In genomic region chr2:91202972-91203656, GRCm38 (mm10) we compare ENCODE assay signal across 8 mouse cellular contexts. TPM values are rescaled to one million over a fixed set of nuclear protein-coding genes. Genes with fewer than 3 reads are reported as not detected.
A peak's percentile ranks its signal among the peaks of the same experiment; 100 is the strongest.
DNase-seq lines count a peak whose midpoint lies in the region; ATAC-seq and TF ChIP-seq lines count a peak whose summit lies in the region.

No protein-coding gene starts in this region.

- peaks cover 20% of the 10 kb centered on the region; the same call in 1 of the 2 replicates for H3K4me1 ChIP-seq in kidney, postnatal 0 days (replicated peaks; ENCODE audit: insufficient read depth, low read length)
- peaks cover 18% of the 10 kb centered on the region for H3K4me1 ChIP-seq in embryonic facial prominence, embryonic 10.5 days
- H3K4me1 ChIP-seq in hindbrain, postnatal 0 days (ENCODE audit: insufficient read depth, low read length): peaks cover 21% of the 10 kb centered on the region
- peaks cover 12% of the 10 kb centered on the region; the same call in 1 of the 2 replicates for H3K4me1 ChIP-seq in midbrain, postnatal 0 days (ENCODE audit: insufficient read depth, low read length)

- peaks cover 17% of the 10 kb centered on the region for H3K36me3 ChIP-seq in kidney, postnatal 0 days (ENCODE audit: insufficient read depth, low read length)
- peaks cover 39% of the 10 kb centered on the region for H3K36me3 ChIP-seq in embryonic facial prominence, embryonic 10.5 days (replicated peaks)
- H3K36me3 ChIP-seq in hindbrain, postnatal 0 days (ENCODE audit: insufficient read depth, low read length): peaks cover 22% of the 10 kb centered on the region
- H3K36me3 ChIP-seq in midbrain, postnatal 0 days (ENCODE audit: insufficient read depth, low read length): peaks cover 18% of the 10 kb centered on the region

- H3K4me2 ChIP-seq in kidney, postnatal 0 days (ENCODE audit: low read length): peak overlapping the region; percentile 69
- peak overlapping the region; percentile 55 for H3K4me2 ChIP-seq in hindbrain, postnatal 0 days (ENCODE audit: low read depth, low read length)
- peak overlapping the region; percentile 68 for H3K4me2 ChIP-seq in midbrain, postnatal 0 days (ENCODE audit: low read depth, low read length, poor library complexity, severe bottlenecking)

- no peak for DNase-seq in kidney, postnatal 0 days (ENCODE audit: low spot score)
- no peak for DNase-seq in kidney, postnatal 36 days
- DNase-seq in embryonic facial prominence, embryonic 10.5 days (ENCODE audit: low spot score): no peak
- DNase-seq in hindbrain, postnatal 0 days (ENCODE audit: low spot score): no peak
- no peak for DNase-seq in midbrain, postnatal 0 days (ENCODE audit: low spot score)
- no peak for DNase-seq in layer of hippocampus, adult 11-12 months (ENCODE audit: low spot score)
- no peak for DNase-seq in embryo, embryonic 11 days

- H3K9me3 ChIP-seq in kidney, postnatal 0 days (replicated peaks; ENCODE audit: low read length): no peaks in the 10 kb centered on the region
- no peaks in the 10 kb centered on the region for H3K9me3 ChIP-seq in embryonic facial prominence, embryonic 10.5 days
- no peaks in the 10 kb centered on the region for H3K9me3 ChIP-seq in hindbrain, postnatal 0 days (ENCODE audit: low read length)
- H3K9me3 ChIP-seq in midbrain, postnatal 0 days (ENCODE audit: low read length): no peaks in the 10 kb centered on the region

- H3K9ac ChIP-seq in kidney, postnatal 0 days (ENCODE audit: low read depth, low read length): peak overlapping the region; percentile 77
- peak overlapping the region; percentile 89 for H3K9ac ChIP-seq in hindbrain, postnatal 0 days (replicated peaks; ENCODE audit: low read length)
- H3K9ac ChIP-seq in midbrain, postnatal 0 days (replicated peaks; ENCODE audit: low read length, poor library complexity, severe bottlenecking): peak overlapping the region; percentile 76

- H3K27me3 ChIP-seq in kidney, postnatal 0 days (ENCODE audit: insufficient read depth, low read length): no peaks in the 10 kb centered on the region
- no peaks in the 10 kb centered on the region for H3K27me3 ChIP-seq in embryonic facial prominence, embryonic 10.5 days (replicated peaks; ENCODE audit: low read depth, poor library complexity, severe bottlenecking)
- no peaks in the 10 kb centered on the region for H3K27me3 ChIP-seq in hindbrain, postnatal 0 days (ENCODE audit: insufficient read depth, low read length)
- H3K27me3 ChIP-seq in midbrain, postnatal 0 days (ENCODE audit: insufficient read depth, low read length): no peaks in the 10 kb centered on the region

- H3K4me3 ChIP-seq in kidney, postnatal 0 days (replicated peaks; ENCODE audit: low read depth, low read length): peak overlapping the region; percentile 59
- peak overlapping the region; percentile 70 for H3K4me3 ChIP-seq in embryonic facial prominence, embryonic 10.5 days
- H3K4me3 ChIP-seq in hindbrain, postnatal 0 days (ENCODE audit: low read length): peak overlapping the region; percentile 73
- peak overlapping the region; percentile 52 for H3K4me3 ChIP-seq in midbrain, postnatal 0 days (ENCODE audit: low read depth, low read length)

- TF ChIP-seq CTCF in kidney, postnatal 0 days (IDR thresholded peaks at IDR 0.05; ENCODE audit: low read depth): no peak
- TF ChIP-seq CTCF in hindbrain, postnatal 0 days (IDR thresholded peaks at IDR 0.05; ENCODE audit: low read depth): no peak
- no peak for TF ChIP-seq CTCF in midbrain, postnatal 0 days (IDR thresholded peaks at IDR 0.05)

- ATAC-seq in kidney, postnatal 0 days (replicated peaks; ENCODE audit: low FRiP score, low read depth): no peak
- no peak for ATAC-seq in hindbrain, postnatal 0 days
- ATAC-seq in midbrain, postnatal 0 days (ENCODE audit: low FRiP score): no peak; the same call in 1 of the 2 replicates
- ATAC-seq in megakaryocyte progenitor cell, adult 5-6 weeks (replicated peaks; ENCODE audit: poor library complexity): no peak

- WGBS in kidney, postnatal 0 days: 11% methylated on average over 20 of the region's 20 CpGs
- 12% methylated on average over 20 of the region's 20 CpGs for WGBS in embryonic facial prominence, embryonic 10.5 days
- WGBS in hindbrain, postnatal 0 days: 11% methylated on average over 20 of the region's 20 CpGs
- 14% methylated on average over 20 of the region's 20 CpGs for WGBS in midbrain, postnatal 0 days

- H3K27ac ChIP-seq in kidney, postnatal 0 days: peak overlapping the region; percentile 91
- H3K27ac ChIP-seq in embryonic facial prominence, embryonic 10.5 days (replicated peaks): peak overlapping the region; percentile 92
- H3K27ac ChIP-seq in hindbrain, postnatal 0 days: peak overlapping the region; percentile 93
- H3K27ac ChIP-seq in midbrain, postnatal 0 days (ENCODE audit: low read depth, low read length): peak overlapping the region; percentile 84

RNA-seq across cellular contexts. Expression of gene Acp2, which starts 0.4 kb away (rescaled TPM):
- 22.4 and 22.5 TPM in 2 replicates for polyA plus RNA-seq in kidney, postnatal 0 days (2015; fragmentation: Nextera tagmentation; extraction: Ambion mirVana)
- 26.0 and 29.0 TPM in 2 replicates for polyA plus RNA-seq in embryonic facial prominence, embryonic 10.5 days (2016; fragmentation: Nextera tagmentation; extraction: Ambion mirVana)
- total RNA-seq in hindbrain, postnatal 0 days (2014; rRNA removed): 48.5 and 151 TPM in 2 replicates
- 30.3 and 30.9 TPM in 2 replicates for polyA plus RNA-seq in hindbrain, postnatal 0 days (2015; fragmentation: Nextera tagmentation; extraction: Ambion mirVana)
- total RNA-seq in midbrain, postnatal 0 days (2014; rRNA removed): 44.7 and 45.2 TPM in 2 replicates
- polyA plus RNA-seq in midbrain, postnatal 0 days (2015; fragmentation: Nextera tagmentation; extraction: Ambion mirVana): 35.1 and 36.4 TPM in 2 replicates
- 15.8 and 15.9 TPM in 2 replicates for total RNA-seq in megakaryocyte progenitor cell, adult 5-6 weeks (2015)
- 15.2 and 26.2 TPM in 2 replicates for total RNA-seq in megakaryocyte progenitor cell, adult 5-6 weeks (2017)

RNA-seq across cellular contexts. Expression of gene Nr1h3, which starts 0.5 kb away (rescaled TPM):
- polyA plus RNA-seq in kidney, postnatal 0 days (2015; fragmentation: Nextera tagmentation; extraction: Ambion mirVana): 4.1 and 4.4 TPM in 2 replicates
- 1.1 and 1.4 TPM in 2 replicates for polyA plus RNA-seq in embryonic facial prominence, embryonic 10.5 days (2016; fragmentation: Nextera tagmentation; extraction: Ambion mirVana)
- total RNA-seq in hindbrain, postnatal 0 days (2014; rRNA removed): 4.4 and 4.8 TPM in 2 replicates
- 2.5 and 2.7 TPM in 2 replicates for polyA plus RNA-seq in hindbrain, postnatal 0 days (2015; fragmentation: Nextera tagmentation; extraction: Ambion mirVana)
- 0.82 and 3.8 TPM in 2 replicates for total RNA-seq in midbrain, postnatal 0 days (2014; rRNA removed)
- 0.70 and 1.9 TPM in 2 replicates for polyA plus RNA-seq in midbrain, postnatal 0 days (2015; fragmentation: Nextera tagmentation; extraction: Ambion mirVana)
- 0.81 and 0.86 TPM in 2 replicates for total RNA-seq in megakaryocyte progenitor cell, adult 5-6 weeks (2015)
- total RNA-seq in megakaryocyte progenitor cell, adult 5-6 weeks (2017): 0.95 TPM in 1 of 2 replicates, not detected in the other

RNA-seq across cellular contexts. Expression of gene Madd, which starts 19.5 kb away (rescaled TPM):
- polyA plus RNA-seq in kidney, postnatal 0 days (2015; fragmentation: Nextera tagmentation; extraction: Ambion mirVana): 4.2 TPM in 2 replicates
- 12.1 and 13.4 TPM in 2 replicates for polyA plus RNA-seq in embryonic facial prominence, embryonic 10.5 days (2016; fragmentation: Nextera tagmentation; extraction: Ambion mirVana)
- total RNA-seq in hindbrain, postnatal 0 days (2014; rRNA removed): 64.2 TPM in 2 replicates
- polyA plus RNA-seq in hindbrain, postnatal 0 days (2015; fragmentation: Nextera tagmentation; extraction: Ambion mirVana): 31.3 and 32.7 TPM in 2 replicates
- 74.8 and 87.1 TPM in 2 replicates for total RNA-seq in midbrain, postnatal 0 days (2014; rRNA removed)
- polyA plus RNA-seq in midbrain, postnatal 0 days (2015; fragmentation: Nextera tagmentation; extraction: Ambion mirVana): 36.9 and 39.8 TPM in 2 replicates
- total RNA-seq in megakaryocyte progenitor cell, adult 5-6 weeks (2015): 15.8 and 19.9 TPM in 2 replicates
- total RNA-seq in megakaryocyte progenitor cell, adult 5-6 weeks (2017): 27.3 and 34.4 TPM in 2 replicates

RNA-seq across cellular contexts. Expression of gene Ddb2, which starts 33.7 kb away (rescaled TPM):
- polyA plus RNA-seq in kidney, postnatal 0 days (2015; fragmentation: Nextera tagmentation; extraction: Ambion mirVana): 13.6 and 15.5 TPM in 2 replicates
- 9.3 and 9.9 TPM in 2 replicates for polyA plus RNA-seq in embryonic facial prominence, embryonic 10.5 days (2016; fragmentation: Nextera tagmentation; extraction: Ambion mirVana)
- total RNA-seq in hindbrain, postnatal 0 days (2014; rRNA removed): 7.6 and 11.3 TPM in 2 replicates
- 11.5 and 12.9 TPM in 2 replicates for polyA plus RNA-seq in hindbrain, postnatal 0 days (2015; fragmentation: Nextera tagmentation; extraction: Ambion mirVana)
- 7.9 and 11.5 TPM in 2 replicates for total RNA-seq in midbrain, postnatal 0 days (2014; rRNA removed)
- polyA plus RNA-seq in midbrain, postnatal 0 days (2015; fragmentation: Nextera tagmentation; extraction: Ambion mirVana): 13.4 and 14.2 TPM in 2 replicates
- total RNA-seq in megakaryocyte progenitor cell, adult 5-6 weeks (2015): 11.5 and 11.8 TPM in 2 replicates
- total RNA-seq in megakaryocyte progenitor cell, adult 5-6 weeks (2017): 7.7 and 10.6 TPM in 2 replicates

RNA-seq across cellular contexts. Expression of gene Pacsin3, which starts 52.6 kb away (rescaled TPM):
- polyA plus RNA-seq in kidney, postnatal 0 days (2015; fragmentation: Nextera tagmentation; extraction: Ambion mirVana): 32.7 and 36.8 TPM in 2 replicates
- 33.4 and 33.6 TPM in 2 replicates for polyA plus RNA-seq in embryonic facial prominence, embryonic 10.5 days (2016; fragmentation: Nextera tagmentation; extraction: Ambion mirVana)
- 16.3 and 25.7 TPM in 2 replicates for total RNA-seq in hindbrain, postnatal 0 days (2014; rRNA removed)
- 26.0 and 26.1 TPM in 2 replicates for polyA plus RNA-seq in hindbrain, postnatal 0 days (2015; fragmentation: Nextera tagmentation; extraction: Ambion mirVana)
- total RNA-seq in midbrain, postnatal 0 days (2014; rRNA removed): 17.5 and 22.6 TPM in 2 replicates
- polyA plus RNA-seq in midbrain, postnatal 0 days (2015; fragmentation: Nextera tagmentation; extraction: Ambion mirVana): 17.7 and 18.7 TPM in 2 replicates
- not detected in 2 replicates for total RNA-seq in megakaryocyte progenitor cell, adult 5-6 weeks (2015)
- total RNA-seq in megakaryocyte progenitor cell, adult 5-6 weeks (2017): not detected in 2 replicates
